In the genomic region with DNA sequence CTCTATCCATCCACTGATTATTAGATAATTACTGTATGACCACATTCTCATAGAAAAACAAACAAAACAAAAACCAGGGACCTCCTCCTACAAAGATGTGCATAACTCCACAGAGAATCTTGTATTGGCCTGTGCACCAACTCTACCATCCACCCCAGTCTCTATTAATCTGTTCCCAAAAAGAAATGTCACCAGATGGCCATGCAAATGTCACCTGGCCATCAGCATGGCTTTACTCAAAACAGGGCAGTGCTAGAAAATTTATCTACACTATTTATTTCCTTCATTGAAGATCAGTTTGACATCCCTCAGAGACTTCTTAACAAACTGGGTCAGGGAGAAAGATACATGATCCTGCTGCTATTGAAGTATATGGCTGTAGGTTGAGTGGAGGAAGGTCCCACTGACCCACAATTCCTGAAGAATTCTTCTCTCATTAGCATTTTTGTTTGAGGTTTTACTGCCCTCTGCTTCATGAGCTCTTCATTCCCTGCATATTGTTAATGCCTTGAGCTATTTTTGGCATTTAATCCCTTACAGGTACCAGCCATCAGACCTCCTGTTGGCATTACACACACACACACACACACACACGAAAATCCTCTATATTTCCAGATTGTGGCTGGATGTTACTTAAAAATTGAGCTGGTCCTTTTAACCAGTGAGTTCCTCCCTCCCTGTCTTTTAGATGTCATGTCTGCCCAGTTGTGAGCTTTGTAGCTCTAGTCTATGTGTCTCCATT, we compare ENCODE assay signal across 8 mouse cellular contexts.
"Had no signal": no experiment of that assay in that cellular context is flagged by ENCODE, and none has a peak within 500 bp of the region (broad histone marks: within the 10 kb centered on the region; RNA-seq: fewer than 3 reads in every experiment).

No protein-coding gene starts in this region.

- DNase-seq: kidney, postnatal 25 days; lung, embryonic 14.5 days; lung, postnatal 10 days; lung, postnatal 4 days; right cerebral cortex, postnatal 14 days; thymus, postnatal 4 days had no signal

- ATAC-seq: liver, embryonic 12.5 days; midbrain, embryonic 16.5 days had no signal
